Mouse (Mus musculus) kidney, postnatal 25 days (tissue): ENCODE measurements around the gene Anxa7.

ENCODE experiments used
- DNase-seq, 2 experiments: peaks; one replicate each; pipeline ENCODE4 v3.0.0; 2021; ENCODE audit warnings: mixed read lengths in 2 of 2

Anxa7 gene

GRCm38 (mm10) chr14:20479291-20480194 is at the start of gene Anxa7:
Gene Anxa7 (minus strand): TSS chr14:20480133.
- peak; percentile 88 to 94 for DNase-seq

GRCm38 (mm10) chr14:20529643-20530042 is 49.7 kb upstream of the Anxa7 start:
- no peak for DNase-seq

DNA sequence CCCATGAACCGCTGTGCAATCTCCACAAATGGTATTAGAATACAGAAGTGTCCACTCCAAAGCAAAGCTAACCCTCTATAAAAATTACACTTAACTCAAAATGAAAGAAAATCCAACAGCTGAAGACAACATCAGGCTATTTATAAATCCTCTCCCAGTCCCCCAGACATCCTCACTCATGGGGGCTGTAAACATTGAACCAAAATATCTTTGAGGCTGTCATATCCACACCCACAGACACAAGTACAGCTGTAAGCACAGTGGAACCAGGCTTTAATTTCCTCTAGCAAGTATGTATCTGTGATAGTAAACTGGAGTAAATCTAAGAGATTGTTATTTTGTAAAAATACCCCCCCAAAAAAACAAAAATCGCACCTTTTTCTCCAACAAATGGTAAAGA is 40.2 kb upstream of the Anxa7 start:
- no peak for DNase-seq

GRCm38 (mm10) chr14:20508424-20508823 is 28.5 kb upstream of the Anxa7 start:
- peak in 1 of 2 experiments; percentile 34 for DNase-seq

DNA sequence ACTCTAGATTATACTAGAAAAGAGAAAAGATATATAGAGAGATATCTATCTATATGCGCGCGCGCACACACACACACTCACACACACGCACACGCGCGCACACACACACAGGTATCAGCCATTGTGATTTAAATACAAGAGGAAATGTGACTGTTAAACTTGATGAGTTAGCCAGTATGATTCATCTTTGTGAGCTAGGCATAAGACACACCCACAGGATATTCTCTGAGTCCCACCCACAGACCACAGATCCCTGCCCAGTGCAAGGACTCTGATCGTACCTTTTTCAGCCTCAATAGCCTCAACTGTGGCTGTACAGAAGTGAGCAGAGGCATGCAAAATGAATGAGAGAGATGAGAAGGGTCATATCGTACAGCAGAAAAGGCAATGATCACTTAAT is 23.0 kb upstream of the Anxa7 start:
- no peak for DNase-seq

DNA sequence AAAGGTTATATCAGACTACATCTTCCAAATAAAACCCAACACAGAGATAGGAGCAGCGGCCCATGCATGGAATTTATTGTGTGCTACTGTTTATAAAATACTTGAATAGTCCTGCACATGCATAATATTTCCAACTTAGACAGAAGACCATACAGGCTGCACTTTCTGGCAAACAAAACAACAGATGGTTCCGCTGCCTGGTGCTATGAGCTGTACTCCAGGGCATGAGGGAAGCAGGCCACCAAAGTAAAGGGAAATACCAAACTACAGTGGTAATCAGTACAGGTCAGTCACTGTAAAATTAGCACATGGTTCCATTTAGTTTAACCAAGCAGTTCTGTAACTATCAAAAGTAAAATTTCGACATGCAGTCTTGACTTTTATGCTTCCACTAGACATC is 20.0 kb upstream of the Anxa7 start:
- no peak for DNase-seq

DNA sequence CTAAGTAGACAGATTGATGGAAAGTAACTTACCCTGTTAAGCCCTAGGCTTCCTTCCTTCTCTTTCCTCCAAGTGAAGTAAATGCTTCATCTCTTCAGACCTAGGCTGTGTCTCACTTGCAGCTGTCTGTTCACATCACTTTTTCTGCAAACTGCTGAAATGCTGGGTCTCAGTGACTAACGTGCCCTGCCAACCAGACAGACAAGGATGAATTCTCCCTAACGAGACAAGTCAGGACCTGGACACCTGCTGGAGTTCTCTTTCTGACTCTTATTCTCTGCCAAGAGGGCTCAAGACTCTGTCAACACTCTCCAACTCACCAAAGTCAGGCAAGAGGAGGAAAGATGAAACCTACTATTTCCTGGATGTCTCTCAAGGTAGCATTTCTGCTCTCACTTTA is 16.7 kb upstream of the Anxa7 start, which contains the start of gene Mss51:
Mss51 (minus strand) TSS at position 299 of the 400 bp plus-strand sequence.
- no peak for DNase-seq

GRCm38 (mm10) chr14:20486031-20486430 is 6.1 kb upstream of the Anxa7 start:
- DNase-seq: no peak

DNA sequence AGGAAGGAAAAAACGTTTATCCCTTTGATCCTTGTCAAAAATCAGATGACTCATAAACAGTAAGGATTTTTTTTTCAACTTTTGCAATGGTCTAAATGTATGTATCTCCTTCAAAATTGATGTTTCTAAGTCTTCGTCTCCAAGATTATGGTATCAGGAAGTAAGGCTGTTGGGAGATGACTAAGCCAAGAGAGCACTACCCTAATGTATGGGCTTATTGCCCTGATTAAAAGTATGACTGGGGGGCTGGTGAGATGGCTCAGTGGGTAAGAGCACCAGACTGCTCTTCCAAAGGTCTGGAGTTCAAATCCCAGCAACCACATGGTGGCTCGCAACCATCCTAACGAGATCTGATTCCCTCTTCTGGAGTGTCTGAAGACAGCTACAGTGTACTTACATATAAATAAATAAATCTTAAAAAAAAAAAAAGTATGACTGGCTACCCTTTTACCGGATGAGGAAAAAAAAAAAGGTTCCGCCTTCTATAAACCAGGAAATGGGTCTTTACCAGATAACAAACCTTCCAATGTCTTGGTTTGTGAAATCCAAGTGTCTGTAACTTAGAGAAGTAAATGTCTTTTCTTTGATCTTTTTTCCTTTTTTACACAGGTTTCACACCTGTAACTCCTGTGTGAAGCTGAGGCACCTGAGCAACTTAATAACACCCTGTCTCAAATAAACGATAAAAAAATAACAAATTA is 2.3 kb upstream of the Anxa7 start:
- no peak for DNase-seq

GRCm38 (mm10) chr14:20481211-20481610 is 1.3 kb upstream of the Anxa7 start:
- peak in 1 of 2 experiments; percentile 20 for DNase-seq

GRCm38 (mm10) chr14:20480195-20480579 is 254 bp upstream of the Anxa7 start:
- DNase-seq: no peak

DNA sequence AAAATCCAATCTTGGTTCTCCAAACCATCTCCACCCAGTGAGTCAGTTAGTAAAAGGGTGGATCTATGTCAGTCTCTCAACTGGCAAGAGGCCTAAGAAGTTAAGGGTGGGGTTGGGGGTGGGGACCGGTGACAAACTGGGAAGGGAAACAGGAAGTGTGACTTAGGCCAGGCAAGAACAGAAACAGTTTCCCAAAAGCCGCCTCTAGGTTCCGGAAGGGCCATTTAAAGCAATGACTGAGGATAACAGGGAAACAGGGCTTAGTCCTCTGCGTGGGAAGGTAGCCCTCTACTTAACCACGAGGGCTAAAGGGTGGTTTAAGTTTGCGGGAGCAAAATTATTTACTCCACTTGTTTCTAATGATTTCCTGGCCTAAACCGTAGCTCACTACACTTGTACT is 1.1 kb downstream of the Anxa7 start:
- DNase-seq: peak; percentile 47 to 73

DNA sequence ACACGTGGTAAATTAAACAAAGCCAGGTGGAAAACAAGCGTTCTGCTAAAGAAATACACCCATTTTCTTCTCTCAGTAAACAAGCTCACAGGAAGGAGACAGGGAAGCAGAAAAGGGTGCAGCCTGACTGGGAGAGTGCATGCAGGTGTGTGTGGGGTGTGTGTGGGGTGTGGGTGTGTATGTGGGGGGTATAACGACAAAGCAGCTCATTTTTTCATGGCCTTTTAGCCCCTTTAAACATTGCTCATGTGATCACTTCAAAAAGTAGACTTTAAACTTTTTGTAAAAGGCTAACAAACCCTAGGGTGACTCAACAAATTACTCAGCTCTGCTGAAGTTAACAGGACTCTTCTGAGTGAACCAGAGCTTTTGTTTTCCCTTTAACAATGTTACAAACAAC is 1.5 kb downstream of the Anxa7 start:
- DNase-seq: no peak

DNA sequence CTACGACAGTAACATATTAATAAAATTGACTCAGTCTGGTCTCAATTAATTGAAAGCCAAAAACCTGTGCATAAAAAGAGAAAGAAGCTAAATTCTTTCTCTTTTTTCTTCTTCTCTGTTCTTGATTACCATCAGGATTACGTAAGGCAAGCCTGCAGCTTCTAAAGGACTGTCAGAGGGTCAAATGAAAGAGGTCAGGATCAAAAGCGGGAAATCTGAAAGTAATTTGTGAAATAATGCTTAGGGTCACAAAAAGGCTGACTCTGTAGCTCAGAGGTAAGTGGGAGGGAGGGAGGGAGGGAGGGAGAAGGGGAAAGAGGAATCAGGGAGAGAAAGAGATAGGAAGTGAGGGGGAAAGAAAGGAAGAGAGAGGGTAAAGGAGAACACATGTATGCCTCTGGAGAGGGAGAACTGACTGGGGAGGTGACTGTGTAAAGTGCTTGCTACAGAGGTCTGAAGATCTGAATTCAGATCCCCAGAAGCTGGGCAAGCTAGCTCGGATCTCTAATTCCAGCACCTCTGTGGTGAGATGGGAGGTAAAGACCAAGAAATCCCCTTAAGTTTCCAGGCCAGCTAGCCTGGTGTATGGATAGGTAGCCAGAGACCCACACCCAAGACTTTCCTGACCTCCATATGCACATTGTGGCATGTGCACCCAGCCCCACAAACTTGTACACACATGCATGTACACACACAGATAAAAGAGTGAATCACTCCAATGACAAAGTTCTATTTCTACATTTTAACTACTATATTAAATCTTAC is 2.5 kb downstream of the Anxa7 start:
- DNase-seq: no peak

- DNase-seq: no peak
These were observed 19.7 kb downstream of the Anxa7 start for GRCm38 (mm10) chr14:20460216-20460615.

- no peak for DNase-seq
These were observed 21.6 kb downstream of the Anxa7 start for GRCm38 (mm10) chr14:20458378-20458777.

DNA sequence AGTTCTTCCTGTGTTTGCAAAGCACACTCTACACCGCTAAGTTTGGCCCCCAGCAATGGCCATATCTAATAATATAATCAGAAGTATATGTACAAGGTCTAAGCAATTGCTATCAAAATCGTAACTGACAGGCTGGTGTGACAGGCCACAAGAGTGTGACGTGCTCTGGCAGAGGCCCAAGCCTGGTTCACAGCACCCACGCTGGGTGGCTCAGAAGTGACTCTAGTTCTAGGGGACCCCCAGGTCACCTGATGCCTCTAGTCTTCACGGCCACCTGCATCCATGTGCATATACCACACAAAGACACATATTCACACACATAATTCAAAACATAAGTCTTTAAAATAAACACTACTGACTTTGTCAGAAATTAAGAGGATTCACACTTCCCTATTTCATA is 27.0 kb downstream of the Anxa7 start:
- DNase-seq: no peak

GRCm38 (mm10) chr14:20451765-20452331 is 28.1 kb downstream of the Anxa7 start, which contains the start of gene Cfap70:
Gene Cfap70 (minus strand): TSS chr14:20452226.
- DNase-seq: peak; percentile 87 to 88

DNA sequence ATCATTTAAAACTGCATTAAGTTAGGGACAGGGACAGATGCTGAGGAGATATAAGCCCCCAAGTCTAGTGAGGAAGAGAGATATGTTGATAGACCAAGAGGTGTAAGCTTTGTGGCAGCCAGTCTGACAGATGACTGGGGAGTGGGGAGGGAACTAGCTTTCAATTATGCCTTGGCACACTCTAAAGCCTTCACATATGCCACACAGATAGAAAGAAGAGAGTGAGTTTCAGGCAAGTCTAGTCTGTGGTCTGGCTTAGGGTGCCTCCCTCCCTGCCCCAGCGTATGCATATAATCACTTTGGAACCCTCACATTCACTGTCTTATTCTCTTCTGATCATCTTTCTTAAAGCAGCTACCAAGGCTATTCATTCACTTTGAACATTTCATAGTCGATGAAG is 28.6 kb downstream of the Anxa7 start:
- DNase-seq: no peak

DNA sequence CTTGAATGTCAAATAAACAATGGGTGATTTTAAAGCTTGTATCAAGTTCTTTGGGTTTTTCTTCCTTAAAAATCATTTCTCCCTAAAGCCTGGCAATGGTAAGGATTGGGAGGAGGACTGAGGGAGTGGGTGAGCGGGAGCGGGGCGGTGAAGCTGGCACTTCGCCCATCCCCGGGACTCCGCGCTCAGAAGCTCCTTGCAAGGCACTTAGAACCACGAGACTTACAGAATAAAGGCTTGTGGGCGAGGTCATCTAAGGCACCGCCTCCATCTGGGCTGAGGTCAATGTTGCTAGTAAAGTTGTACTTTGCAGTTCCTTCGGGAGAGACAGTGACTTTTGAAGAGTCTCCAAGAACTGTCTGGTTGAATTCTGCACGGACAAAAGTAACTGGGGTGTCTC is 32.7 kb downstream of the Anxa7 start:
- peak; percentile 17 to 44 for DNase-seq

DNA sequence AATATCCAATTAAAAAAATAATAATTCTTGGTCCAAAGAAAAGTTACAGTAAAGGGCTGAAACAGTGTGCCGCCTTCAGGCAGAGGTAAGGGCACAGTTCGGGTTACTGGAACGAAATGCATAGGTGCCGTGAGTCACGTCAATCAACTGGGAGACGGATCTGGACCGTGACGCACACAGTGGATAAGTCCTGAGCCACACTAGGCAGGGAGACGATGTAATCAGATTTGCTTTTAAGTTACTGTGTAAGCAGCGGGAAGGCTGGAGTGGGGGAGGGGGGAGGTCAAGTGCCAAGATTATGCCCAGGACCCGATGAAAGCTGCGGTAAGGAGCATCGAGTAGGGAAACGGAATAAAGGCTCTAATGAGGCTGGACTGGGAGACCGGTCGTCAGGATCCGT is 37.7 kb downstream of the Anxa7 start:
- no peak for DNase-seq

DNA sequence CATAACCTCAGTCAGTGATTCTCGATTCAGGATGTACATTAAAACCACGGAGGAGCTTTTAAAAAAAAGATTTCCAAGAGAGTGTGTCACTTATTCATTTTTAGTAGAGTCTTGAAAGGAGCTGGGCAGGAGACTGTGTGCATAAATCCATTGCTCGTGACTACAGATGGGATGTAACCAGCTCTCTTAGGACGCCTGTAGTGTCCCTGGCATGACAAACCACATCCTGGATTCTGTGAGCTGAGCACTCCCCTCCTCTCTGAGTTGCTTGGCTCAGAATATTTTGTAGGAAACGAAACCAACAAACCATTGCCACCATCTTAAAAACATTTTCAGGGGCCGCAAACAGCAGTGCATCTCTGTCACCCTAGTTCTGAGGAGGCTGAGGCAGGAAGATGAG is 43.0 kb downstream of the Anxa7 start:
- no peak for DNase-seq

- DNase-seq: no peak
These were observed 47.5 kb downstream of the Anxa7 start for GRCm38 (mm10) chr14:20432420-20432819.
